Mouse (Mus musculus): Measurements from ENCODE around the gene Selenow. TPM values are rescaled to one million over a fixed set of nuclear protein-coding genes. Genes with fewer than 3 reads are reported as not detected.
"Not testable (repeated sequence)": the region's sequence is repeated elsewhere in the genome, so short reads cannot be mapped to it uniquely, and the experiment has no call there.

Selenow gene
- polyA plus RNA-seq, 1 experiment = 390 TPM

- TF ChIP-seq CTCF (IDR thresholded peaks at IDR 0.05; ENCODE audit: borderline replicate concordance, insufficient read depth, low read length) (peak; percentile 88), POLR2A (IDR thresholded peaks at IDR 0.05; ENCODE audit: low read depth, low read length) (no peak)
- Histone ChIP-seq H3K27ac (ENCODE audit: insufficient read depth, low read length) (no peak overlapping the region), H3K4me3 (ENCODE audit: insufficient read depth, low read length) (no peak overlapping the region), H3K4me1 (ENCODE audit: control insufficient read depth, insufficient read depth, low read length) (no peaks in the 10 kb centered on the region)
Observed at GRCm38 (mm10) chr7:15929910-15930309, 7.7 kb upstream of the Selenow start.

GRCm38 (mm10) chr7:15921796-15922195 is 406 bp downstream of the Selenow start:
- H3K27ac ChIP-seq (ENCODE audit: insufficient read depth, low read length) = peak overlapping the region; percentile 45
- peaks cover 3% of the 10 kb centered on the region for H3K4me1 ChIP-seq (ENCODE audit: control insufficient read depth, insufficient read depth, low read length)
- peak overlapping the region; percentile 73 for H3K4me3 ChIP-seq (ENCODE audit: insufficient read depth, low read length)
- TF ChIP-seq POLR2A (IDR thresholded peaks at IDR 0.05; ENCODE audit: low read depth, low read length) = no peak
- TF ChIP-seq CTCF (IDR thresholded peaks at IDR 0.05; ENCODE audit: borderline replicate concordance, insufficient read depth, low read length) = no peak

- H3K27ac ChIP-seq (ENCODE audit: insufficient read depth, low read length) = no peak overlapping the region
- TF ChIP-seq POLR2A (IDR thresholded peaks at IDR 0.05; ENCODE audit: low read depth, low read length) (no peak), CTCF (IDR thresholded peaks at IDR 0.05; ENCODE audit: borderline replicate concordance, insufficient read depth, low read length) (no peak)
- H3K4me3 ChIP-seq (ENCODE audit: insufficient read depth, low read length) = peak overlapping the region; percentile 73
- H3K4me1 ChIP-seq (ENCODE audit: control insufficient read depth, insufficient read depth, low read length) = peaks cover 3% of the 10 kb centered on the region
Observed at GRCm38 (mm10) chr7:15920645-15921190, 1.5 kb downstream of the Selenow start.

GRCm38 (mm10) chr7:15919947-15920346 is 2.3 kb downstream of the Selenow start:
- TF ChIP-seq POLR2A (IDR thresholded peaks at IDR 0.05; ENCODE audit: low read depth, low read length) (no peak), CTCF (IDR thresholded peaks at IDR 0.05; ENCODE audit: borderline replicate concordance, insufficient read depth, low read length) (no peak)
- Histone ChIP-seq H3K4me1 (ENCODE audit: control insufficient read depth, insufficient read depth, low read length) (peaks cover 3% of the 10 kb centered on the region), H3K4me3 (ENCODE audit: insufficient read depth, low read length) (peak overlapping the region; percentile 73; the same call in 1 of the 2 replicates), H3K27ac (ENCODE audit: insufficient read depth, low read length) (no peak overlapping the region)

- H3K27ac ChIP-seq (ENCODE audit: insufficient read depth, low read length) = no peak overlapping the region
- no peak overlapping the region for H3K4me3 ChIP-seq (ENCODE audit: insufficient read depth, low read length)
- TF ChIP-seq POLR2A (IDR thresholded peaks at IDR 0.05; ENCODE audit: low read depth, low read length) (no peak), CTCF (IDR thresholded peaks at IDR 0.05; ENCODE audit: borderline replicate concordance, insufficient read depth, low read length) (no peak)
- H3K4me1 ChIP-seq (ENCODE audit: control insufficient read depth, insufficient read depth, low read length) = peaks cover 3% of the 10 kb centered on the region
Observed at GRCm38 (mm10) chr7:15918371-15918770, 3.8 kb downstream of the Selenow start.

GRCm38 (mm10) chr7:15916996-15917395 is 5.2 kb downstream of the Selenow start:
- TF ChIP-seq CTCF (IDR thresholded peaks at IDR 0.05; ENCODE audit: borderline replicate concordance, insufficient read depth, low read length) = no peak
- no peak overlapping the region for H3K27ac ChIP-seq (ENCODE audit: insufficient read depth, low read length)

DNA sequence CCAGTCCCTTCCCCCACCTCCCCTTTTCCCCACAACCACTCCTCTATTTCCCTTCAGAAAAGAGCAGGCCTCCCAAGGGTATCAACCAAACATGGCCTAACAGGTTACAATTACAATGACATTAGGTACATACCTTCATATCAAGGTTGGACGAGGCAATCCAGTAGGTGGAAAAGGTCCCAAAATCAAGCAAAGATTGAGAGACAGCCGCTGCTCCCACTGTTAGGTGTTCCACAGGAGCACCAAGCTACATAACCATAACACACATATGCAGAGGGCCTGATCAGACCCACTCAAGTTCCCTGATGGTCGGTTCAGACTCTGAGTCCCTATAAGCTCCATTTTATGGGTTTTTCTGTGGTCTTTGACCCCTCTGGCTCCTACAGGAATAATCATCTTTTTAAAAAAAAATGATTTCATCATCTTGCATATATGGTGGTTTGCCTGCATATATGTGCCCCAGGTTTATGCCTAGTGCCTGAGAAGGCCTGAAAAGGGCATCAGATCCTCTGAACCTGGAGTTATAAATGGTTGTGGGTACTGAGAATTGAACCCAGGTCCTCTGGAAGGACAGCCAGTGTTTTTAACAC is 6.0 kb downstream of the Selenow start:
- H3K4me1 ChIP-seq (ENCODE audit: control insufficient read depth, insufficient read depth, low read length) = peaks cover 3% of the 10 kb centered on the region
- H3K4me3 ChIP-seq (ENCODE audit: insufficient read depth, low read length) = no peak overlapping the region
- no peak overlapping the region for H3K27ac ChIP-seq (ENCODE audit: insufficient read depth, low read length)
- TF ChIP-seq POLR2A (IDR thresholded peaks at IDR 0.05; ENCODE audit: low read depth, low read length) (no peak), CTCF (IDR thresholded peaks at IDR 0.05; ENCODE audit: borderline replicate concordance, insufficient read depth, low read length) (no peak)

More at GRCm38 (mm10) chr7:15916996-15917395, 5.2 kb downstream of the Selenow start:
- Histone ChIP-seq H3K4me1 (ENCODE audit: control insufficient read depth, insufficient read depth, low read length) (peaks cover 3% of the 10 kb centered on the region), H3K4me3 (ENCODE audit: insufficient read depth, low read length) (no peak overlapping the region)

DNA sequence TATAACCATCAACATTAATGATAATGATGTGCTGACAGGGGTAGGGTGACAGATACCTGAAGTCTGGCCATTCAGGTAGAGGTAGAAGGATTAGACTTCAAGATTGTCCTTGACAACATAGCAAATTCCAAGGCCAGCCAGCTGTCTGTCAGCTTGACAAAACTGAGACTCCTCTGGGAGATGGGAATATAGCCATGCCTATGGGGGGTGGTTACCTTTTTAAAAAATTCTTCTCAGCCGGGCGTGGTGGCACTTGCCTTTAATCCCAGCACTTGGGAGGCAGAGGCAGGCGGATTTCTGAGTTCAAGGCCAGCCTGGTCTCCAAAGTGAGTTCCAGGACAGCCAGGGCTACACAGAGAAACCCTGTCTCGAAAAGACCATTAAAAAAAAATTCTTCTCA is 6.5 kb downstream of the Selenow start:
- H3K27ac ChIP-seq (ENCODE audit: insufficient read depth, low read length); H3K4me3 ChIP-seq (ENCODE audit: insufficient read depth, low read length); H3K4me1 ChIP-seq (ENCODE audit: control insufficient read depth, insufficient read depth, low read length): not testable (repeated sequence)

DNA sequence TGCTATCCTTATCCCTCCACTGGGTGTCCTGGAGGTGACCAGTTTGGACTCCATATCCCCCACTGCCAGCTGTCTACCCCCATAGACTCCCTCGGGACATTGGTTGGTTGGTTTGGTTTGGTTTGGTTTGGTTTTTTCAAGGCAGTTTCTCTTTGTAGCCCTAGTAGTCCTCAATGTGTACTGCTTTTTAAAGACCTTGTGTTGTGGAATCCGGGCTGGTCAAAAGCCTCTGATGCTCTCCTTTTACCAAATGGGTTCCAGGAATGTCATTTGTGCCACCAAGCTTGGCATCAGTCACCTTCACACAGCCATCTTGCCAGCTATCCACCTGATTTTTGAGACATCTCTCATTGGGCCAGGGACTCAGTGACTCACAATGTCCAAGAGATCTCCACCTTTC is 7.5 kb downstream of the Selenow start:
- no peak for TF ChIP-seq CTCF (IDR thresholded peaks at IDR 0.05; ENCODE audit: borderline replicate concordance, insufficient read depth, low read length)
- TF ChIP-seq POLR2A (IDR thresholded peaks at IDR 0.05; ENCODE audit: low read depth, low read length) = 0 out of 2 replicates have a peak, but pooled peaks have one; percentile 37

DNA sequence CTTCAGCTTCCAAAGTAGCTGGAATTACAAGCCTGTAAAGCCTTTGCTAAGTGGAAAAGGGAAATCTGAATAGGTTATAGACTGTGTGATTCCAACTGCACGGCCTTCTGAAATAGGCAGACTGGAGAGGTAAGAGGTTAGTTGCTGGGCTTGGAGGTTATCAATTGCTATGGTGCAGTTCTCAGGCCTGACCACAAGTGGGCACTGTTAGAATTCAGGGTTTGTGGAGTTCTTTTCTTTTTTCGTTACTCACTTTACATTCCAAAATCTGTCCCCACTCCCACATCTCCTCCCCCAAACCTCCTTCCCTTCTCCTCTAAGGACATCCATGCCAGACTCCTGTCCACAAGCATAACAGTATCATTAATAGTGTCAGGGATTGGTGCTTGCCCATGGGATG is 8.0 kb downstream of the Selenow start:
- H3K4me1 ChIP-seq (ENCODE audit: control insufficient read depth, insufficient read depth, low read length) = no peaks in the 10 kb centered on the region
- H3K4me3 ChIP-seq (ENCODE audit: insufficient read depth, low read length) = no peak overlapping the region
- TF ChIP-seq POLR2A (IDR thresholded peaks at IDR 0.05; ENCODE audit: low read depth, low read length) = no peak
- TF ChIP-seq CTCF (IDR thresholded peaks at IDR 0.05; ENCODE audit: borderline replicate concordance, insufficient read depth, low read length) = no peak
- H3K27ac ChIP-seq (ENCODE audit: insufficient read depth, low read length) = no peak overlapping the region

More for the DNA sequence above, 7.5 kb downstream of the Selenow start:
- Histone ChIP-seq H3K4me3 (ENCODE audit: insufficient read depth, low read length) (no peak overlapping the region), H3K4me1 (ENCODE audit: control insufficient read depth, insufficient read depth, low read length) (no peaks in the 10 kb centered on the region), H3K27ac (ENCODE audit: insufficient read depth, low read length) (no peak overlapping the region)

Data from embryonic fibroblast, embryonic 13.5 days (primary cell).